Mouse (Mus musculus) regulatory T cell (primary cell): ENCODE results near the gene Egln3.

Experiments used
- in situ Hi-C: fragments of 300-600 bp; cut with MboI, MseI; formaldehyde crosslinking; loops from one replicate; pipeline ENCODE4 v1.15.1; 2025; ENCODE audit warnings: high pct_unique_total_duplicates

Gene Egln3

GRCm38 (mm10) chr12:54202765-54203655 is 650 bp downstream of the Egln3 start:
- in situ Hi-C loops, result no loop called here

- in situ Hi-C loops, result no loop called here
Observed at GRCm38 (mm10) chr12:54202276-54202675, 1.4 kb downstream of the Egln3 start.

GRCm38 (mm10) chr12:54200856-54201255 is 2.8 kb downstream of the Egln3 start:
- in situ Hi-C loops, result no loop called here

- in situ Hi-C loops, result no loop called here
Observed at GRCm38 (mm10) chr12:54200172-54200571, 3.5 kb downstream of the Egln3 start.

- in situ Hi-C loops, result loop anchor here (5.0 kb wide), 1 partner anchor 36 kb away; no protein-coding TSS in a partner anchor
Observed at GRCm38 (mm10) chr12:54198282-54198918, 5.3 kb downstream of the Egln3 start.

DNA sequence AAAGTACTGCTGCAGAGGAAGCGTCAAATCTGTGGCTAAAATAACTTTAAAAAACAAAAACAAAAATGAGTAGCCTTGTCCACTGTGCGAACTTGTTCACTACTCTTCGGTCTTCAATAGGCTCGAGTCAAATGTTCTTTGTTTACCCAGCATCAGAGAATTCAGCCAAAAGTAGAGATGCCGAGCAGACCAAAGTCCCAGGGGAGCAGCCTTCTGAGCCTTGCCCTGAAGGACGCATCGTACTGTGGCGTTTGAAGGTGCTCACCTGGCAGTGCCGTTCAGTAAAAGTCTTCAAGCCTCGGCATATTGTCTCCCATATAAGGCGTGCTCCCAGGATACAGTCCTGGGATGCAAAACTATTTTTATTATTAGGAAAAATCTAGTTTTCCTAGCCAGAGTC is 5.8 kb downstream of the Egln3 start:
- in situ Hi-C loops, result loop anchor here (5.0 kb wide), 1 partner anchor 36 kb away; no protein-coding TSS in a partner anchor

DNA sequence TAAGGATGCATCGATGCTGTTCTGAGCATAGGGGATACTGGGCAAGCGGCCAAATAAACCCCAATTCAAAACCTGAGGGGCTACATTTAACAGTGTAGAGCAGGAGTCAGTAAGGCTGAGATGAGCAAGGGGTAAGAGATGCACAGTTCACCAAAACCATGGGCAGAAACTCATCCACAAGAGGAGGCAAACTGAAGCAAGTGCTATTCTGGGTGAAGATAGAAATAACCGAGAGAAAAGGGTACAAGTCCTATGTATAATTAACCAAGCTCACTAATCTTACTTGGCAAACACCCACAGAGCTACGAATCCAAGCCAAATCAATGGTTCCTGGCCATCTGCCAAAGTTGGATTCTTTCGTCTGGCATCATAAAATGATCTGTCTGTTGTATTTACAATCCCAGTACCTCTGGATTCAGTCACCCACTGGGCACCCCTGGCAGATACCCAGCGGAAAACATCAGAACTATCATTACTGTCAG is 6.3 kb downstream of the Egln3 start:
- in situ Hi-C loops, result loop anchor here (5.0 kb wide), 1 partner anchor 35 kb away; no protein-coding TSS in a partner anchor

DNA sequence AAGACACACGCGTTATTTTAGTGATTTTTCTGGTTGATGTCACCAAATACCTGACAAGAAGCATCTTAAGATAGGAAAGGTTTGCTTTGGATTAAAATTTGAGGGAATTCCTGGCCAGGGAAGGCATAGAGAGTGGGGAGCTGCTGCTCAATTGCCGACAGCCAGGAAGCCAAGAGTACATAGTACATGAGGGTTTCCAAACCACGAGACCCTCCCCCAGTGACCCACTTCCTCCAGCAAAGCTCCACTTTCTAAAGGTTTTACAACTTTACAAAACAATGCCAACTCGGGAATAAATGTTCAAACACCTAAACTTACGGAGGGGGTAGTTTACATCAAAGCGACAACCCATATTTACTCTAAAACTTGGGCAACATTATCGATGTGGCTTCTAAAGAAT is 6.8 kb downstream of the Egln3 start:
- in situ Hi-C loops, result loop anchor here (5.0 kb wide), 1 partner anchor 35 kb away; no protein-coding TSS in a partner anchor

GRCm38 (mm10) chr12:54194159-54194558 is 9.5 kb downstream of the Egln3 start:
- in situ Hi-C loops, result no loop called here

DNA sequence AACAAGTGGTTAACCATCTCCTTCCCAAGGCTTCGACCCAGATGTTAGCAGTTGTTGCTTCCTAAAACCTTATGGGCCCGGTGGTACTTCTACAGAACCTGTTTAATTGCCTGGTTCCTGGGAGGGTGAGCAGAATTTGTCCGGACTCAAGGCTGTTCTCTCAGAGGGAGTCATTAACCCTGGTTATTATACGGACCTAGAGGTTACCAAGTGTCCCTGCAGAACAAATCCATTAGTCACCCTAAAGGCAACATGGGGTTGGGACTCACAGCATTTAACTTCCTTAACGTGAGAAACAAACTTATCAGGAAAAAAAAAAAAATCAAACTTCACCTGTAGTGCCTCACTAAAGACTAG is 11.4 kb downstream of the Egln3 start:
- in situ Hi-C loops, result no loop called here

GRCm38 (mm10) chr12:54191608-54192304 is 11.9 kb downstream of the Egln3 start:
- in situ Hi-C loops, result no loop called here

GRCm38 (mm10) chr12:54191181-54191580 is 12.5 kb downstream of the Egln3 start:
- in situ Hi-C loops, result no loop called here

DNA sequence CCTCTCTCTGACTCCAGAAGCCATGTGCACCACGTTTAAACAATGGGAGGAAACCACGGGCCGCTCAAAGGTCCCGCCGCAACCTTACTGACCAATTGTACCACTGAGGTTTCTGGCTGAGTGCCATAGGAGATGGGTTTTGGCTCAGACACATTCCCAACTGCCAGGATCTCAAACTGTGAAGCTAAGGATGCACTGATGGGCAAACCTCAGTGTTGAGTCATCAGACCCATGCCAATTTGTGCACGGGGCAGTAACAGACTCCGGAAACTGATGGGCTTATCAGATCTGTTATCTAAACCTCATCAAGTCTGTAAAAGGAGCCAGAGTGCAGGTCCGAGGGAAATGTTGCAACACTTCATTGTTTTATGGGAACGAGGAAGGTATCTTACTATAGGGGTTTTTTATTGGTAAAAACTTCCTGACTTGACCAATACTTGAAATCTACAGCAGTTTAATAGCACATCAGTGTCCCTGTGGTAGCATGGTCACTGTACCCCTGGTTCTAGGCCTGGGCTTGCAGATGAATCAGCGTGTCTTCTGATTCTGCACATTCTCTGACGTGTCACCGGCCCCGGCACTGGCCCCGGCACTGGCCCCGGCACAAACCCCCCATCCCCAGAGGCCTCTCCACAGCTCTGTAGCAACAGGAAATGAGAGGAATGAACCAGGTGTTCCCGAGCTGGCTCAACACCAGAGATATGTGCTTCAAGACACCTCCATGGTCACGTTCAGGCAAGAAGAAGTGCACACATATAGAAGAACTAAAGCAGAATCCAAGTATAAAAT is 15.7 kb downstream of the Egln3 start:
- in situ Hi-C loops, result loop anchor here (5.0 kb wide), 2 partner anchors 49 to 454 kb away; no protein-coding TSS in a partner anchor

DNA sequence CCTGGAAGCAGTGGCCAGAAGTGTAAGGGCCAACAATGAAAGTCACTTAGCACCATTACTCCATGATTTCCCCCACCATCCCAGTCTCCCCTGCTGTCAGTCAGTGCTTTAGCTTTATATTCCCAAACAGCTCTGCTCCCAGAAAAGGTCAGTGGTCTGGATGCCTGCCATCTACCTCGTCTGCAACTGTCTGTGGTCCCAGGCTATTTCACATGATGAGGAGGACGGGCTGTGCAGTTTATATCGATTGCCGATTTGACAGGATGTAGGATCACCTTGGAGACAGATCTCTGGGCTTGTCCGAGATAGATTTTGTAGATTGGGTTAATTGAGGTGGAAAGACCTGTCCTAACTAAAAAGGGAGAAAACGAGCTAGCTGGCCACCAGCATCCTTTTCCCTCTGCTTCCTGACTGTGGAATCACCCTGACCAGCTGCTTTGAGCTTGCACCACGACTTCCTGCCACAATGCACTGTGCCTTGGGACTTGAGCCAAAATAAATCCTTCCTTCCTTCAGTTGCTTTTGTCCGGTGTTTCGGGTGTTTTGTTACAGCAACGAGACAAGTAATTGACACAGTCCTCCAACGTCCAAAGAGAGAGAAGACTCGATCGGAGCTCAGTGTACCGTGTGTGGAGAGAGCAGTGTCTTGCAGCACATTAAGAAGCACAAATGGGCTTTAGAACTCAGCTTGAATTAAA is 16.6 kb downstream of the Egln3 start:
- in situ Hi-C loops, result loop anchor here (5.0 kb wide), 2 partner anchors 50 to 455 kb away; no protein-coding TSS in a partner anchor

- in situ Hi-C loops, result no loop called here
Observed at GRCm38 (mm10) chr12:54184264-54184663, 19.4 kb downstream of the Egln3 start.

DNA sequence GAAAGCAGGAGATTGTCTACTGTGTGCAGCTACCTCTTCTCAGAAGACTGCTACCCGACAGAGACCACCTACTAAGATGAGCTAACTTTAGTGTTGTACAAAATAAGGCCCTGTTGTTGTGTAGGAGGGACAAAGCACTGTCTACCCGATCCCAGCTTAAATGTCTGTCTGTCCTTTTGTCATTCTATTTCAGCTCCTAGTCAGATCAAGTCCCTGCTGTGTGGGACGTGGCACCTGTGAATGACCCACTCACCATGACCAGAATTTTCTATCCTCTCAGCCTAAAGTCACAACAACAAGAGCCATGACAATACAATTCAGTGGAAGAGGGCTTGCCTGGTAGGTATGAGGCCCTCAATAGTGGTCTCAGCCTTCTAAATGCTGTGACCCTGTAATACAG is 25.3 kb downstream of the Egln3 start:
- in situ Hi-C loops, result no loop called here

DNA sequence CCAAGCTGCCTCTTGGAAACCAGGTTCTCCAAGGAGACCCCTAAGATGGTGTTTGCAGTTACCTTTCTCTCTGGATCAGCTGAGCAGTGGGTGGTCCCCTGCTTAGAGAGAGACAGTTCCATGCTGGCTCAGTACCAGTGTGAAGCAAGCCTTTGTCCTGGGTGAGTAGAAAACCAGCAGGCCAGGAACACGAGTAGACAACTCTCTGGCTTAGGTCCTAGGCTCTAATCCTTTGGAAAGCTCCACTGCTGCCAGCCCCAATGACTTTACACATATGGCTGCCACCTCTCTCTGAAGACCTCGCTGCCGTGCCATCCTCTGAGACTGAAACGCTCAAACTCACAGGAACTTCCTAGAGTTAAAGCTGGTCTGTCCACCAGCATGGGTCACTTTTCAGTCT is 34.9 kb downstream of the Egln3 start:
- in situ Hi-C loops, result no loop called here

DNA sequence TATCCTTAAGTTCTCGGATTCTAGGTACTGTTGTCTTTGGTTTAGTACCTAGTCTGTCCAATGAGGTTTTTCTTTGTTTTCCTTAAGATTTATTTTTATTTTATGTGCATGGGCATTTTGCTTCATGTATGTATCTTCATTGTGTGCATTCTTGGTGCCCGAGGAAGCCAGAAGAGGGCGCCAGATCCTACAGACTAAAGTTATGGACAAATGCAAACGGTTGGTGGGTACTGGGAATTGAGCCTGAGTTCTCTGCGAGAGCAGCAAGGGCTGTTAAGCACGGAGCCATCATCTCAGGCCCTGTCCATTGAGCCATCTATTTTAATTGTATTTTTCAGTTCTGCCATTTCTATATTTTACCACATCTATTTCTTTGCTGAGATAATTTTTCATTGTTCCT is 35.9 kb downstream of the Egln3 start:
- in situ Hi-C loops, result no loop called here

DNA sequence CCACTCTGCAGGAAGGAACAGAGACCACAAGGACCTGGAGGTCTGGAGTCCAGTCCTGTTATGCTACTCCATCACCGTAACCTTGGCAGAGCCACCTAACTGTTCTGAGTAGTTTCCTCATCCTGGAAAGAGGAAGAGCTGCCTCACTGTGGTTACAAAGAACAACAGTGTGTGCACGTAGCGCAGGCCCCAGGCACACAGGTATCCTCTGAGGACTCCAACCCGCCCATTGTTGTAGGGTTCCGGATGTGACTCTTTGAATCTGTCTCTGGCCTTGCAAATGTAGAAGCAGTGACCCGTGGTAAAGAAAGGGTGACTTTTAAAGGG is 39.0 kb downstream of the Egln3 start:
- in situ Hi-C loops, result loop anchor here (5.0 kb wide), 1 partner anchor 33 kb away; no protein-coding TSS in a partner anchor

DNA sequence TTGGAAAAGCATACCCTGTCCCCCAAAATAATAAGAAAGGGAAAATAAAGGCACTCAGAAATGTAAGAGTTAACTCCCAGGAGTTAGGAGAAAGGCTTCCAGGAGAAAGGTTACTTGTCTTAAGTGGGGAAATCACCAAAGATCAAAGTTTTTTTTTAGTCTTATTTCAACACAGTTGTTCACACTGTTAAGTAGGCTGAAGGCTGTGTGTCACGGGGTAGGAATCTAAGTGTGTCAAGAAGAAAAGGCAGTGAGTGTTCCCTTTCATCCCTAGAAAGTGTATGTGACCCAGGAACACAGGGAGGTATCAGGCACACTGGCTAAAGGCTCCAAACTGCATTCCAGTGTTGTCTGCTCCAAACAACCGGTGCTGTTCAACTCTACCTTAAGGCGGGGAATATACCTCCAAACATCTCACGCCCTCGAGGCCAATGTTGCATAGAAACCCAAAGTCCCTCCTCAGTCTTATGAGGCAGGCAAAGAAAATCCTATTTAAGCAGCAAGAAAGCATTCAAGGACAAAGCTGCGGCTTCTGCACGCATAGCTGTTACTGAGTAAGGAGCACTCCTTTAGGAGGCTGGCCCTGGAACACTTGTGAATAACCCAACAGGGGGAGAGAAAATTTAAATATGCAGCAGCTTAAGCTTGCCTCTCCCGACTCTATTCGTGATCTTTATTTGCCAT is 39.5 kb downstream of the Egln3 start:
- in situ Hi-C loops, result loop anchor here (5.0 kb wide), 1 partner anchor 33 kb away; no protein-coding TSS in a partner anchor
